Comparison of ENCODE assay signal across 9 mouse cellular contexts in genomic region chr7:81860071-81860470, GRCm38 (mm10). TPM values are rescaled to one million over a fixed set of nuclear protein-coding genes. Genes with fewer than 3 reads are reported as not detected.
DNase-seq lines count a peak whose midpoint lies in the region; ATAC-seq and TF ChIP-seq lines count a peak whose summit lies in the region.
"Had no signal": no experiment of that assay in that cellular context is flagged by ENCODE, and none has a peak within 500 bp of the region (broad histone marks: within the 10 kb centered on the region; RNA-seq: fewer than 3 reads in every experiment).

No protein-coding gene starts in this region.

- H3K27me3 ChIP-seq in heart, embryonic 12.5 days (replicated peaks): peaks cover 6% of the 10 kb centered on the region; the same call in 1 of the 2 replicates
- peaks cover 18% of the 10 kb centered on the region for H3K27me3 ChIP-seq in limb, embryonic 14.5 days (ENCODE audit: control insufficient read depth, insufficient read depth, low read length)
- H3K27me3 ChIP-seq in midbrain, embryonic 12.5 days: peaks cover 52% of the 10 kb centered on the region

- H3K27ac ChIP-seq in gastrocnemius, adult 2 months: peak overlapping the region; percentile 82
- no peak overlapping the region for H3K27ac ChIP-seq in heart, embryonic 12.5 days (ENCODE audit: poor library complexity, severe bottlenecking)
- no peak overlapping the region for H3K27ac ChIP-seq in limb, embryonic 14.5 days (replicated peaks; ENCODE audit: low read depth, low read length)
- no peak overlapping the region for H3K27ac ChIP-seq in midbrain, embryonic 12.5 days (replicated peaks)

- peaks cover 4% of the 10 kb centered on the region; the same call in 1 of the 2 replicates for H3K36me3 ChIP-seq in heart, embryonic 12.5 days
- no peaks in the 10 kb centered on the region for H3K36me3 ChIP-seq in limb, embryonic 14.5 days (ENCODE audit: control insufficient read depth, insufficient read depth, low read length)
- H3K36me3 ChIP-seq in midbrain, embryonic 12.5 days: no peaks in the 10 kb centered on the region

- H3K4me2 ChIP-seq in heart, embryonic 12.5 days: peak overlapping the region; percentile 96
- H3K4me2 ChIP-seq in limb, embryonic 14.5 days (replicated peaks; ENCODE audit: low read depth, low read length, severe bottlenecking): peak overlapping the region; percentile 88; the same call in 1 of the 2 replicates
- peak overlapping the region; percentile 97 for H3K4me2 ChIP-seq in midbrain, embryonic 12.5 days (replicated peaks)

- no peak for TF ChIP-seq CTCF in gastrocnemius, adult 2 months (IDR thresholded peaks at IDR 0.05)

- WGBS in heart, embryonic 12.5 days: 30% methylated on average over 11 of the region's 11 CpGs
- WGBS in limb, embryonic 14.5 days: 47% methylated on average over 11 of the region's 11 CpGs
- WGBS in midbrain, embryonic 12.5 days: 52% methylated on average over 11 of the region's 11 CpGs

- H3K4me1 ChIP-seq in heart, embryonic 12.5 days (replicated peaks): peaks cover 56% of the 10 kb centered on the region
- peaks cover 5% of the 10 kb centered on the region; the same call in 1 of the 2 replicates for H3K4me1 ChIP-seq in limb, embryonic 14.5 days (ENCODE audit: control insufficient read depth, insufficient read depth, low read length)
- peaks cover 12% of the 10 kb centered on the region for H3K4me1 ChIP-seq in midbrain, embryonic 12.5 days

- intact Hi-C loops in gastrocnemius, adult 2 months (cut with DNase I): loop anchor here (5.0 kb wide), 1 partner anchor 73 kb away; the partner anchor contains the start of gene 3110040N11Rik

- H3K4me3 ChIP-seq in gastrocnemius, adult 2 months: peak overlapping the region; percentile 83
- peak overlapping the region; percentile 76 for H3K4me3 ChIP-seq in heart, embryonic 12.5 days
- H3K4me3 ChIP-seq in limb, embryonic 14.5 days (replicated peaks; ENCODE audit: low read length): peak overlapping the region; percentile 60
- H3K4me3 ChIP-seq in midbrain, embryonic 12.5 days: peak overlapping the region; percentile 61; the same call in 1 of the 2 replicates

- DNase-seq in gastrocnemius, adult 2 months: peak; percentile 58
- DNase-seq in gastrocnemius, adult 18-20 months (ENCODE audit: low spot score): no peak
- DNase-seq in brain, adult 2 months (ENCODE audit: low read depth, low spot score): peak; percentile 69
- DNase-seq in limb, embryonic 14.5 days (ENCODE audit: low spot score): peak; percentile 30
- DNase-seq in thymus, postnatal 25 days: peak; percentile 60
- no peak for DNase-seq in layer of hippocampus, postnatal 10 days (ENCODE audit: low spot score in 2 of 2)

- TF ChIP-seq POLR2A in limb, embryonic 14.5 days (IDR thresholded peaks at IDR 0.05; ENCODE audit: borderline replicate concordance, extremely low read depth, insufficient read depth, insufficient read length): no peak

- H3K9me3 ChIP-seq in heart, embryonic 12.5 days (replicated peaks): no peaks in the 10 kb centered on the region
- no peaks in the 10 kb centered on the region for H3K9me3 ChIP-seq in limb, embryonic 14.5 days (ENCODE audit: control insufficient read depth, low read length)
- no peaks in the 10 kb centered on the region for H3K9me3 ChIP-seq in midbrain, embryonic 12.5 days

- no peak for ATAC-seq in heart, embryonic 12.5 days (ENCODE audit: insufficient number of reproducible peaks, low FRiP score)
- ATAC-seq in limb, embryonic 14.5 days (ENCODE audit: low FRiP score, low read depth): no peak
- ATAC-seq in midbrain, embryonic 12.5 days (ENCODE audit: low FRiP score, low read depth): no peak

- peak overlapping the region; percentile 80; the same call in 1 of the 2 replicates for H3K9ac ChIP-seq in heart, embryonic 12.5 days
- no peak overlapping the region for H3K9ac ChIP-seq in limb, embryonic 14.5 days (ENCODE audit: low read depth, low read length, severe bottlenecking)
- no peak overlapping the region for H3K9ac ChIP-seq in midbrain, embryonic 12.5 days (replicated peaks)

RNA-seq across cellular contexts. Expression of gene Tm6sf1, which starts 1.3 kb away (rescaled TPM):
- total RNA-seq in gastrocnemius, adult 2 months (2021): 10 to 100 TPM in 1 of 2 experiments, 1 to 10 TPM in 1; 5.8 to 13.1 TPM
- total RNA-seq in gastrocnemius, adult 18-20 months (2021): 1 to 10 TPM; 6.1 to 7.8 TPM
- 25.0 and 26.8 TPM in 2 replicates for polyA plus RNA-seq in heart, embryonic 12.5 days (2016; fragmentation: Nextera tagmentation; extraction: Ambion mirVana)
- 49.0 and 56.7 TPM in 2 replicates for polyA plus RNA-seq in limb, embryonic 14.5 days (2012; rRNA removed)
- 21.2 and 26.6 TPM in 2 replicates for polyA plus RNA-seq in limb, embryonic 14.5 days (2014; fragmentation: Nextera tagmentation; extraction: Ambion mirVana)
- polyA plus RNA-seq in midbrain, embryonic 12.5 days (2016; fragmentation: Nextera tagmentation; extraction: Ambion mirVana): 10.5 and 13.5 TPM in 2 replicates
- total RNA-seq in layer of hippocampus, postnatal 10 days (2021): 10 to 100 TPM; 18.6 to 21.9 TPM

RNA-seq across cellular contexts. Expression of gene Gm10160, which starts 4.5 kb away (rescaled TPM):
- total RNA-seq in gastrocnemius, adult 2 months (2021): not detected
- total RNA-seq in gastrocnemius, adult 18-20 months (2021): not detected
- polyA plus RNA-seq in heart, embryonic 12.5 days (2016; fragmentation: Nextera tagmentation; extraction: Ambion mirVana): not detected in 2 replicates
- polyA plus RNA-seq in limb, embryonic 14.5 days (2012; rRNA removed): not detected in 2 replicates
- polyA plus RNA-seq in limb, embryonic 14.5 days (2014; fragmentation: Nextera tagmentation; extraction: Ambion mirVana): not detected in 2 replicates
- polyA plus RNA-seq in midbrain, embryonic 12.5 days (2016; fragmentation: Nextera tagmentation; extraction: Ambion mirVana): not detected in 2 replicates
- total RNA-seq in layer of hippocampus, postnatal 10 days (2021): not detected
- total RNA-seq: heart, postnatal 10 days had no signal

RNA-seq across cellular contexts. Expression of gene Btbd1, which starts 30.8 kb away (rescaled TPM):
- 100 to 1,000 TPM; 145 to 194 TPM for total RNA-seq in gastrocnemius, adult 2 months (2021)
- 100 to 1,000 TPM; 163 to 167 TPM for total RNA-seq in gastrocnemius, adult 18-20 months (2021)
- 111 and 114 TPM in 2 replicates for polyA plus RNA-seq in heart, embryonic 12.5 days (2016; fragmentation: Nextera tagmentation; extraction: Ambion mirVana)
- 48.1 and 62.1 TPM in 2 replicates for polyA plus RNA-seq in limb, embryonic 14.5 days (2012; rRNA removed)
- 86.3 and 92.2 TPM in 2 replicates for polyA plus RNA-seq in limb, embryonic 14.5 days (2014; fragmentation: Nextera tagmentation; extraction: Ambion mirVana)
- polyA plus RNA-seq in midbrain, embryonic 12.5 days (2016; fragmentation: Nextera tagmentation; extraction: Ambion mirVana): 105 and 113 TPM in 2 replicates
- 100 to 1,000 TPM; 118 to 123 TPM for total RNA-seq in layer of hippocampus, postnatal 10 days (2021)

Comparison
In these comparisons a context has a peak if more than half of its experiments do, and no peak if none do; other contexts are left out.
1. DNase-seq: peak in gastrocnemius, adult 2 months (single experiment), brain, adult 2 months (single experiment), limb, embryonic 14.5 days (single experiment) and thymus, postnatal 25 days (single experiment); none in gastrocnemius, adult 18-20 months (single experiment) and layer of hippocampus, postnatal 10 days (0 of 2).
2. Peak in every context shown above with its lines, with median percentiles within 50 percentile points of each other: H3K4me3 ChIP-seq and H3K4me2 ChIP-seq.